Mouse (Mus musculus) c-Kit-positive CD71-negative TER-119-negative erythroid progenitor cells, embryonic 14.5 days (primary cell): ENCODE measurements around the gene Clrn2.

Source experiments
- DNase-seq: peaks from one replicate; pipeline ENCODE4 v3.0.0-alpha.2; 2013; ENCODE audit warnings: low read depth

The Clrn2 gene

DNA sequence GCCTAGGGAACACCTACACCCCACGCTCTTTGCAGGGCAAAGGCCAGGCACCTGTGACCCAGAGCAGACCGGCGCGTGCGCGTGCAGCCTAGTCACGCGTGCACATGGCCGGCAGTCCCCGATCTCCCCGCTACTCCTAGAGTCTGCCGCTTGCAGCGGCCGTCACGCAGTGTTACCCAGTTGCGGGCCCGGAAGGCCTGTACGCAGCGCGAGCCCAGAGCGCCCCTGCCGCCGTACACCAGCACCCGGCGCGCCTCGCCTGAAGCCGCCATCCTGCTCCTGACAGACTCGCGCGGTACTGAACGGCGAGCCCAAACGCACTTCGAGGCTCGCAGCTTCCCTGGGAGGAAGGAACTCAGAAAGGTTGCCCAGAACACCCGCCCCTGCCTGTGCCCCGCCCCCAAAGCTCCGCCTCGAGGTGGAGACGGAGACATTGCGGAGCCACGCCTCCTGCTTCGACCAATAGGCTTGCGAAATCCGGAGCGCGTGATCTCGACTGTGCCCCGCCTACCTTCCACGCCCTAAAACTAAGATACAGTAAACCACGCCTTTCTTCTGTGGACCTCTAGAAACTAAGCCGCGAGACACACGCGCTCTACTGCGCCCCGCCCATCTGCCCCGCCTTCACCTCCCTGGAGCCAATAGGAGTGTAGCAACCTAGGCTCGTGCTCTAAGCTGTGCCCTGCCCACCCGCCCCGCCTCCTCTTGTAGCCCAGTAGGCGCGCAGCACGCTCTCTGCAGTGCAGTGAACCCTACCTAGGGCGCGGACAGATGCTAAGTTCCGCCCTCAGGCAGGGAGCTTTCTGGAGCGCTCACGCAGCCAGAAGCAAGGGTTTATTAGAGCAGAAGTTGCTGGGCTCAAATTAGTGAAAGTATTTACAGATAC is 3.5 kb upstream of the Clrn2 start, which contains the start of gene Qdpr:
Gene Qdpr (minus strand): TSS at position 406 of the 886 bp plus-strand sequence.
- peak; percentile 98 for DNase-seq

DNA sequence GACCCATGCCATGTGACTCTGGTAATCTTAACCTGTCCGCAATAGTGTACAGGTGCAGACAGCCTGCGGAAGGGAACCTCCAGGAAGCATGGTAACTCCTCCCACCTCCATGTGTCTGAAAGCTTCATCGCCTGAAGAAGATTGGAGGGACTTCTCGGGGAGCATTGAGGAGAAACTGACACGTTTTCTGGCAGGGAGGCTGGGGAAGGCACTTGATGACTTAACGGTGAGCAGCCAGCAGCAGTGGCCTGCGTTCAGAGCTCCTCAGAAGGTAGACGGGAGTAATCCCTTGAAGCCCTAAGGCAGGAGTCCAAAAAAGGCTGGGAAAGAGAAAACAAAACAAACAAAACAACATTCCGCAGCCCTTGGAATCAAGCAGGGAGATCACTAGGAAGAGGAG is 905 bp downstream of the Clrn2 start:
- DNase-seq, result no peak

DNA sequence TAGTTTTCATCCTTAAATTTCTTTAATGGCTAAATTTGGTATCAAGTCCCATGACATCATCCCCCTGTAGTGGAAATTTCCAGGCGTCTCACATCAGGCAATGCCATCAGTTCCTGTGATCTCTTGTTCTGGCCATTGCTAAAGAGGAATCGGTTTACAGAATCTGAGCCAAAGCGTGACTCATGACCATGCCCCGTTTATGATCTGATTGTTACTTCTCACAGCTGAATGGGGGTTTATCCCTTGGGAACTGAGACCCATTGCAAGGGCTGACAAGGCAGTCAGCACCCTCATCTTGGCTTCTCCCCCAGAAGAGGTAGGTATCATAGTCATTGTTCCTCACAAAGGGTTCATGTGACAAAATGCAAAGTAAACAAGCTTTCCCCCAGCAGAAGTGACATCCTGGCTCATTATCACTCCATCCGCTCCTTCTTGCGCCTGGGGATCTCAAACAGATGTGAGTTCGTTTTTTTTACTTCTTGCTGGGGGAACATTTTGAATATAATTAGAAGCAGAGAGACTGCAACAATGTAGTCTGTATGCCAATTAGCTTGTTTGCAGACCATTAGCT is 19.4 kb downstream of the Clrn2 start:
- DNase-seq, result no peak

DNA sequence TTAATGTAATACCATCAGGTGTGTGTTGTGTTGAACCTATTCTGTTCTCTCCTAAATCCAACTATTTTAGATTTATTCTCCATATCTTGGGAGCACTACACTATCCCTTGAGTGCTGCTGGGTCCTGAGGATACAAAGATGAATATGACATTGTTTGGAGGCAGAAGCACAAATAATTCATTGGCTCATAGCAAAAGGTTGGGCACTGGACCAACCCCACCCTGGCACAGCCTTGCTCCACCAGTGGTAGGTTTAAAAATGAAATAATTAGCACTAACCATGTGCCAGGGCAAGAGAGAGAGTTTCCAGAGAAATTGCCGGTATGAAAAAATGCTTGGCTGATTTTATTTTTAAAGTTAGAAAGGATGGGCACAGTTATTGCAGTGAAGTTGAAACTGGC is 20.0 kb downstream of the Clrn2 start:
- DNase-seq, result no peak

DNA sequence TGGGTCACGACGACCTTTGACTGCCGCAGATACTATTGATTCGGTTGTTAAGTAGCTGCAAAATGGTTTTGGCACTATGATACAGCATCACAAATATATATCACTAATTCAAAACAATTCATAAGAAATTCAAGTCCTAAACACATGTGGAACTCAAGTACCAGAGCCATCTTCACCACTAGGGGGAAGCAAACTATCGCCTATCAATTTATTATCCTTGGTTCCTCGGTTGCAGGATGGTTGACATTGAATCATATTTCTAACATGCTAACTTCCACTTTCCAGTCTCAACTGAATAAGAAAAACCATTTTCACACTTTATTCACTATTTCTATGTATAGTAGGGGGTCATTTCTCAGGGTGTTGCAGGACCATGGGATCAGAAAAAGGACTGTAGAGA is 20.7 kb downstream of the Clrn2 start:
- peak; percentile 58 for DNase-seq

DNA sequence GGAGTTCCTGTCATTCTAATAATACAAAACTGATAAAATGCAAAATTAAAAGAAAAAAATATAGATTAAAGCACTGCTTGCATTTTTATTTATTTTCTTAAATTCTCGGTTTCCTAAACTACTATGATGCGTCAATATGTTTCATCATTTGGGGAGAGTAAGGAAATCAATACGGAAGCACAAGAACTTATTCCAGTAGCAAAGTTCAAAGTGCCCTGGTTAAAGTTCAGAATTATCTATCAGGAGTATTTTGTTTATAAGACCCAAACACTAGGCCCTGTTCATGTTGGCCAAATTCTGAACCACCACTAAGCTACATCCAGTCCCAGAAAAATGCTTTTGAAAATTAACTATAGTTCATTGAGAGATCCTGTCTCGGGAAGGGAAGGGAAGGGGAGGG is 21.2 kb downstream of the Clrn2 start:
- DNase-seq, result no peak

DNA sequence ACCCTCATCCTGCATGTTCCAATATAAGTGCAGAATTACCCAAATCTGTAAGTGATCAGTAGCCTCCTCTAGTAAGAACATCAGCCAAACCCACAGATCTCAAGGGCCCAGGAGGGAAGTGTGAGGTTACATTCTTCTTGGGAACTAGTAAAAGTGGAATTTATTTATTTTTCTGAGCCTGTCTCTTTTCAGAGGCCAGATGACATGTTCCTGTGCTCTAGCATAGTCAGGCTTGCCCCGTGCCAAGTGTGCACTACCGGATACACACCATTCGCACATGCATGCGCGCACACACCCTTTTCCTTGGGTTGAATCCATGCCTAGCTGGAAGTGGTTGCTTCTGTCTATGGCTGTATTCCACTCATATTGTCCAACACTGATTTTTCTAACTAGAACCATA is 22.2 kb downstream of the Clrn2 start:
- DNase-seq, result no peak

DNA sequence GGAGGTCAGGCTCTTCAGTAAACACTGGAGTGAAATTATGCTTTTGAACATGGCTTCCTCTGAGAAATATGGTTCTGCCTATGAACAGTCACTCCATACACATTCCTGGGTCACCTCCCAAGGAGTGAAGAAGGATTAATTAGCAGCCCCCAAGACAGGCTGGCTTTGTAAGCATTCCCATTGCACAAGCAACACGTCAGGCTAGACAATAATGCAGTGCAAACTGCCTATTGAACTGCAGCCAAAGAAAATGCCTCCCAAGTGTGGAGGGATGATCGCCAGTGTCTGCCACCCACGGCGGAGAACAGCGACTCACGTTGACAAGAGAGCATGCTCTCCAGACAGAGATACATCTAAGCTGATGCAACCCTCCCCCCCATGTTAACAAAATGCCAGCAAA is 22.7 kb downstream of the Clrn2 start:
- no peak for DNase-seq

DNA sequence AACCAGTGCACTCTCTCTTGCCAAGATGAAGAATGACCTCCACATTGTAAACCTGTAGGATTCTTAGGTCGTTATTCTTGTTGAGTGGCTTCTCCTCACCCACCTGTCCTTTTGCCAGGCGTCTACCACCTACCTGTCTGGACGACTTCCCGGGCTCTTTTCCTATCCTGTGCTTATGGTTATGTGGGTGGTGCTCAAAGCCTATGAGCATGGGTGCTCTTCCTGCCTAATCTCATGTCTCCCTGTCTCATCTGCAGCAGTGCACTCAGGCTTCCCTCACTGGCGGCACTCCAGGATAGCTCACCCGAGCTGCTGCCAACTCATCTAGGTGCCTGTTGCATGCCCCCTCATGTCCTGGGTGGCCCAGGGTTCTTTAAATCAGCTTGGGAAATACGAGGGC is 24.1 kb downstream of the Clrn2 start:
- DNase-seq, result no peak

DNA sequence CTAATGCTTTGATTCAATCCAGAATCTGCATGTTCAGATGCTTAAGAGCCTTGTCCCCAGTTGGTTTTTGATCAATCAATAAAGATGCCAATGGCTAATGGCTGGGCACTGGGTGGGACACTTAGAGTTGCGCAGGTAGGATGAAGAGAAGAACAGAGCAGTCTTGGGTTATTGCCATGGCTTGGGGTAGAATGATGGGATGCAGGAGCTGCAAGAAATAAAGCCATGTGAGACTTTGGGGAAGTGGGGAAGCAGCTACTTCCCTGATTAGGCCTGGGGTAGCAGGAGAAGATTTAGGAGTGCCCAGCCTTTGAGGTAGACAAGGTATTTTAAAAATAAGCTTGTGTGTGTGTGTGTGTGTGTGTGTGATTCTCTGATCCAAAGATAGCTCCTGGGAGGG is 26.5 kb downstream of the Clrn2 start:
- no peak for DNase-seq

DNA sequence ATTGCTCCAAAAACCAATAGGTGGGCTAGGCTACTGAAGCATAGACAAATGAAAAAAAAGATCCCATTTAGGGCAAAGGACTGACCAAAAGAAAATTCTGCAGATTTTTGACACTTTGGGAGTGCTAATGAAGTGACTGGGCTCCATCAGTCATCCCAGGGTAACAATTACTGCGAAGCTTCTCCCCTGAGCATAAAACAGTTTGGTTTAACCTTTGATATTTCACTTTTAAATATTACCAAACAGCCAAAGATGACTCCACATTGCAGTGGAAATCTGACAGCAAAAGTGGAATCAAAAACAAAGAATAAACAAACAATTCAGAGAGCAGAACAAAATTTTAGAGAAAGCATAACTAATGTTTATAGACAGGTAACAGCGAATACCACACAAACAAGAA is 27.6 kb downstream of the Clrn2 start:
- no peak for DNase-seq

DNA sequence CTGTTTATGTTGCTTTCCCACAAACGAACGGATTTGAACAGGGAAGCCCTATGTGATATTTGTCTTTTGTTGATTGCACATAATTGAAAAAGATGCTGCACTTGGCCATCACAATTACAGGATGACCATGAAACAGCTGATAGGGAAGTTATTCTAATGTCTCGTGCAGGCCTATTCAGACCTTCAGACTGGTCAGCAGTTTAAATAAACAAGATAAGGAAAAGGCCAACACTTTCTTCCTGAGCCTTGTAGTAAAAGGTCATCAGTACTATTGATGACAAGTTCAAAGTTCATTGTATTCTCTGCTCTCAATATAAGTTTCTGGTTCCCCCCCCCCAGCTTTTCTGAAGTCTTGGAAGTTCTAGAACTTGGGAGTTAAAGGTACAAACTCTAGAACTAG is 29.1 kb downstream of the Clrn2 start:
- no peak for DNase-seq

DNA sequence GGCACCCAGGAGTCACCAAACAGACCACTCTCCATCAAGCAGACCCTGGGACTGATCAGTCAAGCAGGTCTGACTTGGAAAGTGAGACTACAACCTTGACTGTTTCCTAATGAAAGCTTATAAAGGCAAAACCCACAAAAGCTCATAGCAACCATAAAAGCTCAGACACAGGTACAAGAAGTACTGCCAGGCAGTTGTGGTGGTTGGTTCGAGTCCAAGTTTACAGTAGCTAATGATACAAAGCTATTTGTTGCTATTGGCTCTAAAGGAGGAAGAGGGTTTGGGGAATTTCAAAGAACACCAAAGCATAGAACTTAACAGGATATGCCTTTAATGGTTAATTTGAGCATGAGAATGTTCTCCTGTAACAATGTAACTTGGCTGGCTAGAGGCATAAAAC is 30.1 kb downstream of the Clrn2 start:
- no peak for DNase-seq

DNA sequence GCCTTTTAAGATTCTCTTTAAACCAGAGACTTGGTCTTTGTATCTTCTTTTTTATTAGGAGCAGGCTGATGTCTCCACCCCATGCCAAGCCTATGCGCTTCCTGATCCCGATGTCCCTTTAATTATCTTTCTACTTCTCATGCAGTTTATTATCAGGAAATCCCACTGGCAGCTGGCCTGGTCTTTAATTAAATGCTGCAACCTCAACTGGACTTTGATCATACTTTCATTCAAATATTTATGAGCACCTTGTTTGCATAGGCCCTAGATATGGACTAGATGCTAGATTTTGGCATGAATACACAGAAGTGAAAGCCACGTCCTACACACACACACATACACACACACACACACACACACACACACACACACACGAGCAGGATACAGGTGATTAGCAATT is 38.2 kb downstream of the Clrn2 start:
- DNase-seq, result no peak

DNA sequence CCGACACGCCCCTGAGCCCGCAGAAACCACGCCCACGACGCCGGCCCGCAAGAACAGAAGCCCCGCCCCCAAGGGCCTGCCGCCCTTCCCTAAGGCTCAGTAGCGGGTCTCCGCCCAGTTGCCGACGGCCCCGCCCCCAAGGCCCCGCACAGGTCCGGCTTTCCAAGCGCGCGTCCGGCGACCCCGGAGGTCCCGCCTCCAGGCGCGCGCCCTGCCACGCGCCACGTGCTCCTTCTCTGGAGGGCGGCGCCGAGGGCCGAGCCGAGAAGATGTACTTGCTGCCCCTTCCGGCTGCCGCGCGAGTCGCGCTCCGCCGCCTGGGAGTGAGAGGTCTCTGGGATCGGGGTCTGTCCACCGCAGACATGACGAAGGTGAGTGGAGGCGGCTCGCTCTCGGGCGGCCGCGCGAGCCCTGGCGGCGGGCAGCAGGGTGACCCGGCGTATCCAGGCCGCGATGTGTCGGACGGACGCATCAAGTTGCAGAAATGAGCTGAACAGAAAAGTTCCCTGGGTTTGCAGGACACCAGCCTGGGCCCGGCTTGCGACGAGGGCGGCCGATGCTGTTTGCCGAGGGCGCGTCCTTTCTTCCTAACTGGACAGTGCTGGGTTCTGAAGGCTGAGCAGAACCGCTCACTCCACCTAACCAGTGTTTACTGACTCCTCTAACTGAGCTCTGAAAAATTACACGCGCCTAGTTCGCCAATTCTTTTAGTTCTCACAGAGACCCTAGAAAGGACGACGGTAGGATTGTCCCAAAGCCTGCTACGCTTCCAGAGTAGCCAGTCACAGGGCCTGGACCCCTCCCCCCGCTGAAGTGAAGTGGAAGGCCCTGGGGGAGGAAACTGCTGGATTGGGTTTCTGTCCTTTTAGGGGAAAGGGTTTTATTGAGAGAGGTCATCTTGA is 39.9 kb downstream of the Clrn2 start, which contains the start of gene Lap3:
Gene Lap3 (plus strand): TSS at position 184 of the 902 bp plus-strand sequence.
- peak; percentile 91 for DNase-seq

DNA sequence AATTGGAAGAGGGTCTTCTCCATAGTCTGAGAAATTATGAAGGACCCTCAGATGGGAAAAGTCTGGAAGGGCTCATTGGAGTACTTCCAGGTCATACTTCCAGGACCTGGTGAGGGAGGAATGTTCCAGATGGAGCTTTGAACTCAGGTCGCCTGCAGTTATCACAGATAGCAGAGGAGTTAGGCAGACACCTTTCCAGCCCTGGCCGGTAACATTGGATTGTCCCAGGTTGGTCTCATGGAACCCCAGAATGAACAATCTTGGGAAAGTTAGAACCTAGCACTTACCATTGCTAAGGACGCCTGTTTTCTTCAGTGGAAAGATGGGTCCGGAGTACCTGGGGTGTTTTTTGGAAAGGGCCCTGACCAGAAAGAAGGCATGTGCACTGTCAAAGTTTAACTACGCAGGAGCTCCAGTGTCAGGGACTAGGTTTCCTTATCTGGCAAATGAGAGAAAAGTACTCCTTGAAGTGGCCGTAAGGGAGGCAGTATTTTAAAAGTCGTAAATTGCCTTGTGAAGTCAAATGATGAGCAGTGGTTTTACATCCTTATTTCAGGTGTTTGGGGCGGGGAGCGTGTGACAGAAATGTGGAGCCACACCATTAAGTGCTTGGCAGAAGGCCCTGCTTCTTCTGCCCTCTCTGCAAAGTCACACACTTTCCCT is 40.7 kb downstream of the Clrn2 start:
- no peak for DNase-seq

DNA sequence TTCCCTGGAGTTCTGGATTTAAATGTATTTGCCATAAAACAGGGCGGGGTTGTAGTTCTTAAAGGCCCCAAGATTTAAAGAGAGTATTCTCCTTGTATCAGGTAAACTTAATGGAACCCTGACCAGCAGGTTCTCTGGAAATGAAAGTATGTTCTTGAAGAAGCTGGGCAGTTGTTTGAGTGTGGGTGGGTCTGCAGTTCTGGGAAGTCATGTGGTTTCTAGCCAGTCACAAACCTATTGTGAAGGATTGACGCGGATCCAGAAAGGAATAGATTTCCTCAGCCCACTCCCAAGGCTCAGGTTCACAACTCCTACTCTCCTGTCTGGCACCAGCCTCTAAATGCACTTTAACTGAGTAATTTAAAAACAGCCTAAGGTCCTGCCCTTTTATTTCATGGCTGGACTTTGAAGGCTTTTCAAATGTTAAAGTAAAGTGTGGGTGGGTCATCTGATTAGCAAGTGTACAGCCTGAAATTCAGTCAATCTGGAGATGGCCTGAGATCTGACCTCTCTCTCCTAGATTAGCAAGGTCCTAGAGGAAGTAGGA is 42.0 kb downstream of the Clrn2 start:
- DNase-seq, result no peak

DNA sequence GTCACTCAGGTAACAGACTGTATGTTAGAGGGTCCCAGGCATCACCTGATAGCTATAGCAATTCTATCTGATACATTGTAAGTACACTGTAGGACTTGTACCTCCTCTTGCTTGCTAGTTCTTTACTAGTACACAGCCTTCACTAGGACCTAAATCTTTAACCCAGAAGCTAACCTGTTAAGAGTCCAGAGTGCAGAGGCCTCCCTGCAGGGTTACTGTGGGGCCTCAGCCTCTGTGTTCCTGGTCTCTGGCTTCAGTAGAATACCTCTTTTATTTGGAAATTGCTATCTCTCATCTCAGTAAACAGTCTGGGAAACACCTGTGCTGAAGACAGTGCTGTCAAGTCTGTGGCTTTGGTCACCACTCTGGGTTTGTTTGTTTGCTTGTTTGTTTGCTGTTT is 42.5 kb downstream of the Clrn2 start:
- DNase-seq, result no peak

DNA sequence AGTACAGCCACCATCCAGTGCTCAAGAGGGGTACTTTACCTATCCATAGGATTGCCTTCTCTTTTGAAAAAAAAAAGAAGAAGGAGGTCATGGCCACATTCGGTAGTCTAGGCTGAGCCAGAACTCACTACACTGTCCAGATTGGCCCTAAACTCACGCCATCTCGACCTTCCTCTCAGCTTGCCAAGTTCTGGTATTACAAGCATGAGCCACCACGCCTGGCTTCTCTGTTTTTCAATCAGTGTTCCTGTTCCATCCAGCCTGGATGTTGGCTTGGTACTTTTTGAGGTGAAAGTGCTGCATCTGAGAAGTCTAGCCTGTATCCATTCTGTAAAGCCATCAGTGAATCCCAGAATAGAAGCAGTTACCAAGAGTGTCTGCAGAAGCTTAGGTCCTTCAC is 42.9 kb downstream of the Clrn2 start:
- DNase-seq, result no peak

DNA sequence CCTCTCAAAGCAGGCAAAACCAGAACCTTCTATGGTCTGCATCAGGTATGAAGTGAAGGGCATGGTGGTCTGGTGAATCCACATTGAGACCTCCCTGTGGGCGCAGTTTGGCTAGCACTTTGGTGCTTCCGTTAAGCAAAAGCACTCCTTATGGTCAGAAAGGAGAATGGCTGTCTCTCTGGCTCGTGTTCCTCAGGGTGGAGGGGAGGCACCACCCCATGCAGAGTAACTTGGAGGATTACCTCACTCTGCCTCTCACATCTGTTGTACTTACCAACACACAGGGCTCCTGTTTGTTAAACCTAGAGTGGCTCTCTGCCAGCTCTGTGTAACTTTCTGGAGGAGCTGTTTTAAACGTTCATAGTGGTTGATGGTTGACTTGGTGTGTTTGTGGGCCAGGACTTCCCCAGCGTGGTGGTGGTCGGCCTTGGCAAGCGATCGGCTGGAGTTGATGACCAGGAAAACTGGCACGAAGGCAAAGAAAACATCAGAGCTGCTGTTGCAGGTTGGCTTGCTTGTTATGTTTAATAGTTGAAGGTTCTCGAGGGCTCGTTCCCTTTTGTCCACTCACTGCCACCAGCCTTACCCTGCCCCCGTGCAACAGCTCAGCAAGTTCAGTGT is 43.5 kb downstream of the Clrn2 start:
- no peak for DNase-seq

DNA sequence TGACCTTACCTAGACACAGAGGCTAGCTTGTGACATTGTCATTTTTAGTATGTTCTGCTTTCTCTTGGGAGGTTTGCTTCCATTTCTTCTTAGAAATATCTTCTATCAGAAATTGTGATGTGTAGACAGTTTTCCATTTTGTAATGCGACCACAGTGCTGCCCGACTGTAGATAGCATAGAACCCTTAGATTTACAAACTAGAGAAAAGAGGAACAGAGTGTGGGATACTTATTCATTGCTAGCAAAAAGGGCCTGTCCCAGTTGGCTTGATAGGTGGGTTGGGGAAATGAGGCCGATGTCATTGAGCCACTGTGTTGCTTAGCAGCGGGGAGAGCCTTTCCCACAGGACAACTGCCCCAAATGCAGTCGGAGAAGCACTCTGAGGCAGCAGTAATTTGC is 44.0 kb downstream of the Clrn2 start:
- no peak for DNase-seq
